8 mouse cellular contexts compared by ENCODE assay signal in genomic region chr6:23886418-23886817, GRCm38 (mm10). TPM values are rescaled to one million over a fixed set of nuclear protein-coding genes. Genes with fewer than 3 reads are reported as not detected.
DNase-seq lines count a peak whose midpoint lies in the region; ATAC-seq and TF ChIP-seq lines count a peak whose summit lies in the region.

No protein-coding gene starts in this region.

- peak; percentile 68 for DNase-seq in liver, adult 2 months (ENCODE audit: extremely low read depth, low read depth, low spot score)
- DNase-seq in adrenal gland, adult 8-10 months, result peak; percentile 28
- DNase-seq in kidney, postnatal 36 days, result peak; percentile 68 to 75
- DNase-seq in midbrain, embryonic 14.5 days, result peak; percentile 63
- DNase-seq in cerebellum, adult 11-12 months, result no peak
- no peak for DNase-seq in thymus, adult 2 months

- H3K36me3 ChIP-seq in liver, adult 2 months (ENCODE audit: control insufficient read depth, insufficient read depth, low read length), result no peaks in the 10 kb centered on the region
- H3K36me3 ChIP-seq in liver, embryonic 12.5 days, result no peaks in the 10 kb centered on the region
- no peaks in the 10 kb centered on the region for H3K36me3 ChIP-seq in midbrain, embryonic 14.5 days (ENCODE audit: control insufficient read depth, insufficient read depth, low read length)
- H3K36me3 ChIP-seq in thymus, adult 2 months (ENCODE audit: control insufficient read depth, insufficient read depth, low read length), result no peaks in the 10 kb centered on the region

- ATAC-seq in liver, embryonic 12.5 days, result no peak
- ATAC-seq in frontal cortex, adult (ENCODE audit: low TSS enrichment), result peak; percentile 76; the same call in 1 of the 2 replicates
- no peak for ATAC-seq in midbrain, embryonic 14.5 days (ENCODE audit: low FRiP score, low TSS enrichment)

- H3K9me3 ChIP-seq in liver, embryonic 12.5 days (replicated peaks), result no peaks in the 10 kb centered on the region
- no peaks in the 10 kb centered on the region for H3K9me3 ChIP-seq in midbrain, embryonic 14.5 days (ENCODE audit: control insufficient read depth, low read length)

- peak; percentile 66 for TF ChIP-seq CTCF in liver, adult 2 months (IDR thresholded peaks at IDR 0.05; ENCODE audit: low read depth, low read length)
- no peak for TF ChIP-seq CTCF in thymus, adult 2 months (IDR thresholded peaks at IDR 0.05; ENCODE audit: borderline replicate concordance, control insufficient read depth, extremely low read depth, insufficient read depth, low read length, poor library complexity)

- H3K4me3 ChIP-seq in liver, adult 2 months (ENCODE audit: insufficient read depth, low read depth, low read length), result no peak overlapping the region
- no peak overlapping the region for H3K4me3 ChIP-seq in liver, embryonic 12.5 days
- H3K4me3 ChIP-seq in midbrain, embryonic 14.5 days (replicated peaks; ENCODE audit: low read depth, low read length), result no peak overlapping the region
- no peak overlapping the region for H3K4me3 ChIP-seq in thymus, adult 2 months (ENCODE audit: control insufficient read depth, insufficient read depth, low read length)

- no peaks in the 10 kb centered on the region for H3K27me3 ChIP-seq in liver, adult 2 months (ENCODE audit: control insufficient read depth, insufficient read depth, low read length)
- no peaks in the 10 kb centered on the region for H3K27me3 ChIP-seq in liver, embryonic 12.5 days (replicated peaks)
- H3K27me3 ChIP-seq in midbrain, embryonic 14.5 days (ENCODE audit: control insufficient read depth, insufficient read depth, low read length), result no peaks in the 10 kb centered on the region
- H3K27me3 ChIP-seq in thymus, adult 2 months (ENCODE audit: control insufficient read depth, insufficient read depth, low read length), result no peaks in the 10 kb centered on the region

- TF ChIP-seq POLR2A in liver, adult 2 months (IDR thresholded peaks at IDR 0.05; ENCODE audit: extremely low read depth, insufficient read depth, low read length), result no peak
- no peak for TF ChIP-seq POLR2A in thymus, adult 2 months (IDR thresholded peaks at IDR 0.05; ENCODE audit: control insufficient read depth, extremely low read depth, insufficient read depth, low read length, poor library complexity)

- H3K9ac ChIP-seq in liver, adult 2 months (ENCODE audit: low read depth, low read length), result no peak overlapping the region
- no peak overlapping the region for H3K9ac ChIP-seq in liver, embryonic 12.5 days
- no peak overlapping the region for H3K9ac ChIP-seq in midbrain, embryonic 14.5 days (replicated peaks; ENCODE audit: low read length)

- H3K79me2 ChIP-seq in liver, adult 2 months (ENCODE audit: control insufficient read depth, insufficient read depth, low read length), result no peaks in the 10 kb centered on the region

- H3K4me1 ChIP-seq in liver, adult 2 months (ENCODE audit: control insufficient read depth, insufficient read depth, low read length), result no peaks in the 10 kb centered on the region
- H3K4me1 ChIP-seq in liver, embryonic 12.5 days, result no peaks in the 10 kb centered on the region
- H3K4me1 ChIP-seq in midbrain, embryonic 14.5 days (ENCODE audit: control insufficient read depth, insufficient read depth, low read length), result no peaks in the 10 kb centered on the region
- H3K4me1 ChIP-seq in thymus, adult 2 months (replicated peaks; ENCODE audit: control insufficient read depth, insufficient read depth, low read length), result no peaks in the 10 kb centered on the region

- no peak overlapping the region for H3K27ac ChIP-seq in liver, adult 2 months (replicated peaks; ENCODE audit: insufficient read depth, low read depth, low read length)
- no peak overlapping the region for H3K27ac ChIP-seq in liver, embryonic 12.5 days
- no peak overlapping the region for H3K27ac ChIP-seq in midbrain, embryonic 14.5 days (replicated peaks; ENCODE audit: low read depth, low read length)
- no peak overlapping the region for H3K27ac ChIP-seq in thymus, adult 2 months (ENCODE audit: control insufficient read depth, insufficient read depth, low read length)

- WGBS in liver, adult 2 months, result 4% methylated on average over 6 of the region's 6 CpGs
- WGBS in liver, embryonic 12.5 days (ENCODE audit: insufficient replicate concordance), result 23% methylated on average over 6 of the region's 6 CpGs
- WGBS in midbrain, embryonic 14.5 days, result 25% methylated on average over 6 of the region's 6 CpGs
- WGBS in thymus, adult 2 months, result 18% methylated on average over 6 of the region's 6 CpGs

- H3K4me2 ChIP-seq in liver, embryonic 12.5 days, result no peak overlapping the region
- H3K4me2 ChIP-seq in midbrain, embryonic 14.5 days (ENCODE audit: low read length), result no peak overlapping the region

RNA-seq across cellular contexts. Expression of gene Cadps2, which starts 47.2 kb away (rescaled TPM):
- 17.9 and 19.5 TPM in 2 replicates for total RNA-seq in liver, adult 2 months (2014; rRNA removed)
- polyA plus RNA-seq in liver, adult 2 months (2012; rRNA removed), result 2.7 TPM in 2 replicates
- polyA plus RNA-seq in liver, embryonic 12.5 days (2016; fragmentation: Nextera tagmentation; extraction: Ambion mirVana), result 0.11 and 0.13 TPM in 2 replicates
- 10 to 100 TPM in 2 of 4 experiments, 1 to 10 TPM in 2; 1.6 to 11.2 (median 6.4) TPM for total RNA-seq in adrenal gland, adult 8-10 months (2022)
- 9.5 and 10.1 TPM in 2 replicates for polyA plus RNA-seq in midbrain, embryonic 14.5 days (2014; fragmentation: Nextera tagmentation; extraction: Ambion mirVana)
- polyA plus RNA-seq in thymus, adult 2 months (2012; rRNA removed), result 0.68 and 0.86 TPM in 2 replicates

Comparison
In these comparisons a context has a peak if more than half of its experiments do, and no peak if none do; other contexts are left out.
1. DNase-seq: peak in liver, adult 2 months (single experiment), adrenal gland, adult 8-10 months (single experiment), kidney, postnatal 36 days (2 of 2) and midbrain, embryonic 14.5 days (single experiment); none in cerebellum, adult 11-12 months (single experiment) and thymus, adult 2 months (single experiment).